Mouse (Mus musculus): Measurements from ENCODE around the gene Maf. TPM values are rescaled to one million over a fixed set of nuclear protein-coding genes. Genes with fewer than 3 reads are reported as not detected.
A peak's percentile ranks its signal among the peaks of the same experiment; 100 is the strongest.

Gene Maf
- polyA plus RNA-seq, 2 experiments = 2.2 to 3.1 TPM

- DNase-seq (ENCODE audit: low read depth in 3 of 3, low spot score in 3 of 3) (no peak), ATAC-seq (ENCODE audit: insufficient read depth) (peak; percentile 68)
- WGBS (ENCODE audit: insufficient replicate concordance) = under 1% methylated on average over 59 of the region's 76 CpGs
- Histone ChIP-seq H3K27ac (no peak overlapping the region), H3K36me3 (replicated peaks; ENCODE audit: control insufficient read depth, insufficient read depth, low read depth) (no peaks in the 10 kb centered on the region), H3K9ac (replicated peaks) (no peak overlapping the region), H3K4me3 (ENCODE audit: insufficient read depth in 1 of 2, low read depth in 2 of 2, low read length in 2 of 2) (peak overlapping the region; percentile 52 to 54), H3K4me2 (ENCODE audit: low read depth) (peak overlapping the region; percentile 59), H3K27me3 (ENCODE audit: control insufficient read depth, insufficient read depth, low read length) (peaks cover 37% of the 10 kb centered on the region), H3K9me3 (ENCODE audit: control insufficient read depth, low read length) (no peaks in the 10 kb centered on the region), H3K4me1 (replicated peaks; ENCODE audit: control insufficient read depth in 2 of 2, insufficient read depth in 2 of 2, low read length in 1 of 2) (no peaks in the 10 kb centered on the region; a peak in 1 of 4 replicates)
- TF ChIP-seq EP300 (IDR thresholded peaks at IDR 0.05; ENCODE audit: low read depth) (no peak), CTCF (IDR thresholded peaks at IDR 0.05; ENCODE audit: low read depth) (no peak)
Measured at GRCm38 (mm10) chr8:115706861-115707730, 498 bp downstream of the Maf start.

- Histone ChIP-seq H3K4me3 (ENCODE audit: insufficient read depth in 1 of 2, low read depth in 2 of 2, low read length in 2 of 2) (peak overlapping the region; percentile 50 to 54), H3K36me3 (replicated peaks; ENCODE audit: control insufficient read depth, insufficient read depth, low read depth) (no peaks in the 10 kb centered on the region), H3K4me2 (ENCODE audit: low read depth) (peak overlapping the region; percentile 59), H3K27ac (no peak overlapping the region), H3K9ac (replicated peaks) (peak overlapping the region; percentile 34; the same call in 1 of the 2 replicates), H3K9me3 (ENCODE audit: control insufficient read depth, low read length) (no peaks in the 10 kb centered on the region), H3K27me3 (ENCODE audit: control insufficient read depth, insufficient read depth, low read length) (peaks cover 37% of the 10 kb centered on the region), H3K4me1 (replicated peaks; ENCODE audit: control insufficient read depth in 2 of 2, insufficient read depth in 2 of 2, low read length in 1 of 2) (no peaks in the 10 kb centered on the region; a peak in 1 of 4 replicates)
- DNase-seq (ENCODE audit: low read depth in 3 of 3, low spot score in 3 of 3) (no peak), ATAC-seq (ENCODE audit: insufficient read depth) (no peak)
- WGBS (ENCODE audit: insufficient replicate concordance) = under 1% methylated on average over 30 of the region's 39 CpGs
- TF ChIP-seq EP300 (IDR thresholded peaks at IDR 0.05; ENCODE audit: low read depth) = no peak
- no peak for TF ChIP-seq CTCF (IDR thresholded peaks at IDR 0.05; ENCODE audit: low read depth)
Measured at GRCm38 (mm10) chr8:115706411-115706860, 1.2 kb downstream of the Maf start.

GRCm38 (mm10) chr8:115705591-115706110, 1.9 kb downstream of the Maf start:
- Histone ChIP-seq H3K4me3 (ENCODE audit: insufficient read depth in 1 of 2, low read depth in 2 of 2, low read length in 2 of 2) (peak overlapping the region; percentile 54 to 69), H3K4me2 (ENCODE audit: low read depth) (peak overlapping the region; percentile 59), H3K9ac (replicated peaks) (0 out of 2 replicates have a peak overlapping the region, but pooled peaks have one; percentile 9), H3K4me1 (replicated peaks; ENCODE audit: control insufficient read depth in 2 of 2, insufficient read depth in 2 of 2, low read length in 1 of 2) (no peaks in the 10 kb centered on the region), H3K27ac (no peak overlapping the region), H3K27me3 (ENCODE audit: control insufficient read depth, insufficient read depth, low read length) (peaks cover 37% of the 10 kb centered on the region), H3K36me3 (replicated peaks; ENCODE audit: control insufficient read depth, insufficient read depth, low read depth) (no peaks in the 10 kb centered on the region), H3K9me3 (ENCODE audit: control insufficient read depth, low read length) (no peaks in the 10 kb centered on the region)
- peak; percentile 35 for TF ChIP-seq CTCF (IDR thresholded peaks at IDR 0.05; ENCODE audit: low read depth)
- no peak for TF ChIP-seq EP300 (IDR thresholded peaks at IDR 0.05; ENCODE audit: low read depth)
- under 1% methylated on average over 31 of the region's 36 CpGs for WGBS (ENCODE audit: insufficient replicate concordance)
- DNase-seq (ENCODE audit: low read depth in 3 of 3, low spot score in 3 of 3) (no peak), ATAC-seq (ENCODE audit: insufficient read depth) (no peak)

- no peaks in the 10 kb centered on the region for H3K36me3 ChIP-seq (replicated peaks; ENCODE audit: control insufficient read depth, insufficient read depth, low read depth)
- H3K4me3 ChIP-seq (ENCODE audit: insufficient read depth in 1 of 2, low read depth in 2 of 2, low read length in 2 of 2) = no peak overlapping the region
- TF ChIP-seq CTCF (IDR thresholded peaks at IDR 0.05; ENCODE audit: low read depth) = no peak
- no peak for TF ChIP-seq EP300 (IDR thresholded peaks at IDR 0.05; ENCODE audit: low read depth)
- H3K27me3 ChIP-seq (ENCODE audit: control insufficient read depth, insufficient read depth, low read length) = peaks cover 33% of the 10 kb centered on the region
- no peaks in the 10 kb centered on the region for H3K9me3 ChIP-seq (ENCODE audit: control insufficient read depth, low read length)
- WGBS (ENCODE audit: insufficient replicate concordance) = 64% methylated on average over 4 of the region's 4 CpGs
- no peak overlapping the region for H3K4me2 ChIP-seq (ENCODE audit: low read depth)
- no peak for DNase-seq (ENCODE audit: low read depth in 3 of 3, low spot score in 3 of 3)
- H3K27ac ChIP-seq = no peak overlapping the region
- ATAC-seq (ENCODE audit: insufficient read depth) = no peak
- no peaks in the 10 kb centered on the region for H3K4me1 ChIP-seq (replicated peaks; ENCODE audit: control insufficient read depth in 2 of 2, insufficient read depth in 2 of 2, low read length in 1 of 2)
- no peak overlapping the region for H3K9ac ChIP-seq (replicated peaks)
Measured at GRCm38 (mm10) chr8:115703056-115703455, 4.5 kb downstream of the Maf start.

- Histone ChIP-seq H3K4me3 (ENCODE audit: insufficient read depth in 1 of 2, low read depth in 2 of 2, low read length in 2 of 2) (no peak overlapping the region), H3K36me3 (replicated peaks; ENCODE audit: control insufficient read depth, insufficient read depth, low read depth) (no peaks in the 10 kb centered on the region), H3K27ac (no peak overlapping the region), H3K9me3 (ENCODE audit: control insufficient read depth, low read length) (no peaks in the 10 kb centered on the region), H3K4me1 (replicated peaks; ENCODE audit: control insufficient read depth in 2 of 2, insufficient read depth in 2 of 2, low read length in 1 of 2) (no peaks in the 10 kb centered on the region; a peak in 1 of 4 replicates), H3K27me3 (ENCODE audit: control insufficient read depth, insufficient read depth, low read length) (peaks cover 13% of the 10 kb centered on the region), H3K4me2 (ENCODE audit: low read depth) (no peak overlapping the region), H3K9ac (replicated peaks) (no peak overlapping the region)
- DNase-seq (ENCODE audit: low read depth in 3 of 3, low spot score in 3 of 3) = no peak
- 60% methylated on average over 5 of the region's 5 CpGs for WGBS (ENCODE audit: insufficient replicate concordance)
- TF ChIP-seq CTCF (IDR thresholded peaks at IDR 0.05; ENCODE audit: low read depth) (no peak), EP300 (IDR thresholded peaks at IDR 0.05; ENCODE audit: low read depth) (no peak)
- no peak for ATAC-seq (ENCODE audit: insufficient read depth)
Measured at GRCm38 (mm10) chr8:115701001-115701400, 6.6 kb downstream of the Maf start.

All from liver, embryonic 14.5 days (tissue).